Mouse (Mus musculus) embryonic fibroblast, embryonic 13.5 days (primary cell): ENCODE measurements at regions not wholly inside any gene's neighbourhood (a gene's known extent, or its start where the extent isn't known, plus 50 kb on each side); places are given as distances from the start of the nearest gene placed in this dataset.

ENCODE experiments used
- H3K27ac ChIP-seq: 2 replicates; pipeline ENCODE4 v1.5.1; 2012; ENCODE audit warnings: low read length, control low read depth, inconsistent platforms; ENCODE audit not compliant: insufficient read depth
- H3K4me1 ChIP-seq: 2 replicates; pipeline ENCODE4 v1.6.1; 2011; ENCODE audit warnings: low read length; ENCODE audit not compliant: control insufficient read depth, insufficient read depth
- H3K4me3 ChIP-seq: 2 replicates; pipeline ENCODE4 v1.5.1; 2011; ENCODE audit warnings: mild to moderate bottlenecking, control low read depth, low read length; ENCODE audit not compliant: insufficient read depth
- CTCF ChIP-seq: IDR thresholded peaks from 2 replicates; pipeline ENCODE4 v1.5.1; 2011; ENCODE audit warnings: mild to moderate bottlenecking, control low read depth, low read length, moderate library complexity, borderline replicate concordance; ENCODE audit not compliant: insufficient read depth
- POLR2A ChIP-seq: IDR thresholded peaks from 2 replicates; pipeline ENCODE4 v1.6.1; 2011; ENCODE audit warnings: low read depth, mild to moderate bottlenecking, control low read depth, low read length, moderate library complexity

DNA sequence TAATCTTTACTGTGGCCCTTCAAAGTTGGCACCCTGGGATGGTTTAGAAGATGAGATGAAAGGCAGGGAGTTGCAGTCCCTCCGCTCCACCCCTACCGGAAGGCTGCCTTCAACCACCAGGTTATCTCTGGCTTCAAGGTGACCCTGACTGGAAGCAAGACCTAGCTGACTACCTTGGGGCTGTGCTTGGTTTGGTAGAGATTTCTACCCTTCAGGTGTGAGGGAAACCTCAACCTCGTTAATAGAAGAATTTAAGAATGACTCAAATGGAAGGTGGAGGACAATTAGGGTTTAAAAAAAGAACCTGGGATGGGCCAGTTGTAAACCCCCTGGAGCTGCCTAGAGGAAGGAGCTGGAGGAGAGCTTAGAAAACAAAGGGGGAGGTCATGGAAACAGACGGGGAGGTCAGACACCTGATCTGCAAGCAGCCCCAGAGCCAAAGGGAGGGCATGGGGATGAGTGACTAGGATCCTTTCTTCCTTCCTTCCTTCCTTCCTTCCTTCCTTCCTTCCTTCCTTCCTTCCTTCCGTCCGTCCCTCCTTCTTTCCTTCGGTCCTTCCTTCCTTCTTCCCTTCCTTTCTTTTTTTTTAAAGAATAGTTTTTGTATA is 111.1 kb downstream of the Sox2 start:
- no peak overlapping the region for H3K27ac ChIP-seq
- H3K4me1 ChIP-seq, result no peaks in the 10 kb centered on the region
- no peak overlapping the region for H3K4me3 ChIP-seq
- TF ChIP-seq POLR2A (no peak), CTCF (no peak)

GRCm38 (mm10) chr3:34761783-34762182 is 111.6 kb downstream of the Sox2 start:
- TF ChIP-seq CTCF (no peak), POLR2A (no peak)
- no peaks in the 10 kb centered on the region for H3K4me1 ChIP-seq
- H3K4me3 ChIP-seq, result no peak overlapping the region
- no peak overlapping the region for H3K27ac ChIP-seq

DNA sequence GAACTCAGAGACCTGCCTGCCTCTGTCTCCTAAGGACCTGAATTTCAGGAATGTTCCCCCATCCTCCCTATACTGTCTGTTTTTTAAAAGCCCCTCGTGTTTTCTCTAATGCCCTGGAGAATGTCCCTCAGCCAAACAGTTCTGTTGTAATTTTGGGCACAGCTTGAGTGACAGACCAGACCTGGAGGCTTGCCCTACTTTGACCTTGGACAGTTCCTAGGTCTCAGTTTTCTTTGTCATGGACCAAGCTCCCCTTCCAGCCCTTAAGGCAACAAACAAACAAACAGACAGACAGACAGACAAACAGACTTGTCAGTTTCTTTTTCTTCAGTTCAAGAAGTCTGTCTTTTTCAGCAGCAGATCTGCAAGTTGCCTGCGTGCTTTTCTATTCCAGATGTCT is 114.4 kb downstream of the Sox2 start:
- H3K4me1 ChIP-seq, result no peaks in the 10 kb centered on the region

GRCm38 (mm10) chr3:34765151-34765550 is 114.9 kb downstream of the Sox2 start:
- TF ChIP-seq POLR2A, result no peak
- no peak for TF ChIP-seq CTCF
- H3K4me3 ChIP-seq, result no peak overlapping the region
- H3K4me1 ChIP-seq, result no peaks in the 10 kb centered on the region
- no peak overlapping the region for H3K27ac ChIP-seq

More for the DNA sequence above, 114.4 kb downstream of the Sox2 start:
- H3K27ac ChIP-seq, result no peak overlapping the region
- no peak for TF ChIP-seq POLR2A
- no peak for TF ChIP-seq CTCF
- no peak overlapping the region for H3K4me3 ChIP-seq

GRCm38 (mm10) chr3:34769818-34770217 is 119.6 kb downstream of the Sox2 start:
- TF ChIP-seq POLR2A (no peak), CTCF (no peak)
- Histone ChIP-seq H3K4me3 (no peak overlapping the region), H3K27ac (no peak overlapping the region), H3K4me1 (no peaks in the 10 kb centered on the region)

DNA sequence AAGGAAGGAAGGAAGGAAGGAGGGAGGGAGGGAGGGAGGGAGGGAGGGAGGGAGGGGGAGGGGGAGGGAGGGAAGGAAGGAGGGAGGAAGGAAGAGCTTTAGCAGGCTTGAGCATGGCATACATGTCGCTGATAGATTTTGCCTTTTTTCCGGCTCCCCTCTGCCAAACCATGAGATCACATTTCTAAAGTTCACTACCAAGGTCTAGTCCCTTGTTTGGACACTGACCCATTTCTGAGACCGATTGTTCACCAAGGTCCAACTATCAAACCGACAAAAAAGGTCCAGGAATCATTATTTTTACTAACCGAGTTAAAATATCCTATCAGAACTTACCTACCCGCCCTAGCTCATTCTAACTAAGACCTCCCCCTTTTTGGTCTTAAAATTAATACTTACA is 120.1 kb downstream of the Sox2 start:
- Histone ChIP-seq H3K27ac (no peak overlapping the region), H3K4me1 (no peaks in the 10 kb centered on the region), H3K4me3 (no peak overlapping the region)
- no peak for TF ChIP-seq CTCF
- no peak for TF ChIP-seq POLR2A

DNA sequence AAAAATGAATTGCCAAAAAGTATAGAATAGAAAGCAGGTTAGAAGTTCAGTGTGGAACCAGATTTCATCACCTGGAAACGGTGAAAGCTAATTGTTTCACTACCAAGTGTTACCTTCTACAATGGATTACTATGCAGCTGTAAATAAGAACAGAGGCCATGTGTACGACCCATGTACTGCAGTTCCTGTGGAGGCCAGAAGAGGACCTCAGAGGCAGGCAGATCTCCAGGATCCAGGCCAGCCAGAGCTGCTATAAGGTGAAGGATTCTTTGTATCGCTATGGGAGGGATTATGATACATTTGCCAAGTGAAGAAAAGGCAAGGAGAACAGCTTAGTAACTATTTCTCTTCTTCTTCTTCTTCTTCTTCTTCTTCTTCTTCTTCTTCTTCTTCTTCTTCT is 121.8 kb downstream of the Sox2 start:
- Histone ChIP-seq H3K27ac (no peak overlapping the region), H3K4me1 (no peaks in the 10 kb centered on the region), H3K4me3 (no peak overlapping the region)
- no peak for TF ChIP-seq POLR2A
- TF ChIP-seq CTCF, result no peak

GRCm38 (mm10) chr3:34773678-34774425 is 123.6 kb downstream of the Sox2 start:
- TF ChIP-seq CTCF (no peak), POLR2A (no peak)
- Histone ChIP-seq H3K4me3 (no peak overlapping the region), H3K4me1 (no peaks in the 10 kb centered on the region), H3K27ac (no peak overlapping the region)

DNA sequence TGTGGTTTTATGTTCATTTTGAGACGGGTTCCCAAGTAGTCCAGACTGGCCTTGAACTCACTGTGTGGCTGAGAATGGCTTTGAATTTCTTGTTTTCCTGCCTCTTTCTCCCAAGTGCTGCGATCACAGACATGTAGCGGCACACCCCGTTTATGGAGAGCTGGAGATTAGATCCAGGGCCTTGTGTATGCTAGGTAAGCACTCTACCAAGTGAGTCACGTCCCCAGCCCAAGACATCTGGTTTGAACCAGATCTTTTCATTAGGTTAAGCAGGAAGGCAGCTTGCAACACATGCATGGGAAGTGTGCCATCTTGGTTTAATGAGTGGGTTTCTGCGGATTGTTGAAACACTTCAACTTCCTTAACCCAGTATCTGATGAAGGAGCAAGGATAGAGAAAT is 131.6 kb downstream of the Sox2 start:
- Histone ChIP-seq H3K27ac (no peak overlapping the region), H3K4me1 (peaks cover 4% of the 10 kb centered on the region; the same call in 1 of the 2 replicates), H3K4me3 (no peak overlapping the region)
- no peak for TF ChIP-seq POLR2A

DNA sequence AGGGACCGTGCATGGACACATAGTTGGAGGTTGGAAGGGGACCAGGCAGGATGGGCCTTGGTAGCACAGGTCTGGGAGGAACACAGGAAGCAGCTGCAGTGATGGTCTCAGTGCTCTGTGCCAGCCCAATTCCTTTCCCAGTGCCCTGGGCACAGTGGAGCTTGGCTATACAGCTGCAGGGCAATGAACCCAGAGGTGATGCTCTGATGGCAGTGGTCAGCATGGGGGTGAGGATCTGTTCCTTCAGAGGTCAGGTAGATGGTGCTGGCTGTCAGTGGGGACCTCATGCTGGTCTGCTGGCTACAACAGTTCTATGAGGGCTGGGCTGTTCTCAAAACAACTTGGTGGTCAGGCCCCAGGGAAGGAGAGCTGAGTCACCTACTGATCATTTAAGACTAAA is 133.2 kb downstream of the Sox2 start:
- peaks cover 4% of the 10 kb centered on the region; the same call in 1 of the 2 replicates for H3K4me1 ChIP-seq
- no peak overlapping the region for H3K27ac ChIP-seq
- no peak overlapping the region for H3K4me3 ChIP-seq
- TF ChIP-seq POLR2A (no peak), CTCF (no peak)

DNA sequence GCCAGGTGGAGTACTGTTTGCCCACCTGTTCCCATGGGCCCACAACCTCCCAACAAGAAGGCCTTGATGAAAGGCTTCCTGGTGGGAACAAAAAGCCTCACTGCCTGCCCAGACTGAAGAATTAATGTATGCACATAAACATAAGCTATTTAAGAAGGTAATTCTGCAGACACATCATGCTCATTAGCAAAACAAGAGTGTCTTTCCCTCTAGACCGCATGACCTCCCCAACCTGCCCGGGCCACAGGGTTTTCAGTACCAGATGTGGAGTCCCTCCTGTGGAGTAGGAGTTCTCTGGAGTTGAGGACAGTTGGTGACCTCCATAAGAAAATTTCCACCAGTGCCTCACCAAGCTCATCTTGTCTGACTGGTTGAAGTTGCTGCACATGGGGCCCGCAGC is 137.0 kb downstream of the Sox2 start:
- H3K4me3 ChIP-seq, result no peak overlapping the region
- TF ChIP-seq CTCF (no peak), POLR2A (no peak)
- H3K4me1 ChIP-seq, result peaks cover 4% of the 10 kb centered on the region; the same call in 1 of the 2 replicates
- no peak overlapping the region for H3K27ac ChIP-seq
